Mouse (Mus musculus): ENCODE measurements around the gene Efna3. TPM values are rescaled to one million over a fixed set of nuclear protein-coding genes. Genes with fewer than 3 reads are reported as not detected.

Gene Efna3
- polyA plus RNA-seq, 1 experiment from 2014 or later = 30.1 TPM

- H3K36me3 ChIP-seq (ENCODE audit: control insufficient read depth, insufficient read depth, low read length) = peaks cover 15% of the 10 kb centered on the region; the same call in 1 of the 2 replicates
- peak overlapping the region; percentile 4 for H3K9ac ChIP-seq (ENCODE audit: low read length)
- peaks cover 5% of the 10 kb centered on the region; the same call in 1 of the 2 replicates for H3K4me1 ChIP-seq (ENCODE audit: control insufficient read depth, insufficient read depth, low read length)
- H3K27me3 ChIP-seq (replicated peaks; ENCODE audit: control insufficient read depth, insufficient read depth, low read length) = no peaks in the 10 kb centered on the region
- no peak overlapping the region for H3K27ac ChIP-seq (ENCODE audit: low read depth, low read length)
- 58% methylated on average over 4 of the region's 4 CpGs for WGBS
- no peaks in the 10 kb centered on the region for H3K9me3 ChIP-seq (replicated peaks; ENCODE audit: control insufficient read depth, low read length)
- no peak overlapping the region for H3K4me2 ChIP-seq (ENCODE audit: low read length)
- no peak for DNase-seq (ENCODE audit: low spot score)
- no peak overlapping the region for H3K4me3 ChIP-seq (ENCODE audit: low read depth, low read length)
- no peak for ATAC-seq
Measured at GRCm38 (mm10) chr3:89341794-89342193, 19.0 kb upstream of the Efna3 start.

GRCm38 (mm10) chr3:89340465-89340864 lies 17.7 kb upstream of the Efna3 start:
- H3K9me3 ChIP-seq (replicated peaks; ENCODE audit: control insufficient read depth, low read length) = no peaks in the 10 kb centered on the region
- peak overlapping the region; percentile 50; the same call in 1 of the 2 replicates for H3K9ac ChIP-seq (ENCODE audit: low read length)
- peak; percentile 88 for DNase-seq (ENCODE audit: low spot score)
- peaks cover 17% of the 10 kb centered on the region for H3K4me1 ChIP-seq (ENCODE audit: control insufficient read depth, insufficient read depth, low read length)
- H3K4me2 ChIP-seq (ENCODE audit: low read length) = peak overlapping the region; percentile 62
- ATAC-seq = peak; percentile 18; the same call in 1 of the 2 replicates
- no peak overlapping the region for H3K27ac ChIP-seq (ENCODE audit: low read depth, low read length)
- 3% methylated on average over 11 of the region's 11 CpGs for WGBS
- H3K4me3 ChIP-seq (ENCODE audit: low read depth, low read length) = peak overlapping the region; percentile 20
- no peaks in the 10 kb centered on the region for H3K27me3 ChIP-seq (replicated peaks; ENCODE audit: control insufficient read depth, insufficient read depth, low read length)
- H3K36me3 ChIP-seq (ENCODE audit: control insufficient read depth, insufficient read depth, low read length) = peaks cover 15% of the 10 kb centered on the region; the same call in 1 of the 2 replicates

- no peak for ATAC-seq
- Histone ChIP-seq H3K27me3 (replicated peaks; ENCODE audit: control insufficient read depth, insufficient read depth, low read length) (no peaks in the 10 kb centered on the region), H3K4me3 (ENCODE audit: low read depth, low read length) (no peak overlapping the region), H3K9ac (ENCODE audit: low read length) (no peak overlapping the region), H3K36me3 (ENCODE audit: control insufficient read depth, insufficient read depth, low read length) (peaks cover 17% of the 10 kb centered on the region; the same call in 1 of the 2 replicates), H3K4me2 (ENCODE audit: low read length) (0 out of 2 replicates have a peak overlapping the region, but pooled peaks have one; percentile 1), H3K27ac (ENCODE audit: low read depth, low read length) (no peak overlapping the region), H3K9me3 (replicated peaks; ENCODE audit: control insufficient read depth, low read length) (no peaks in the 10 kb centered on the region), H3K4me1 (ENCODE audit: control insufficient read depth, insufficient read depth, low read length) (peaks cover 17% of the 10 kb centered on the region)
- 28% methylated on average over 8 of the region's 8 CpGs for WGBS
- peak; percentile 71 for DNase-seq (ENCODE audit: low spot score)
Measured at GRCm38 (mm10) chr3:89339416-89339815, 16.7 kb upstream of the Efna3 start.

- ATAC-seq (peak; percentile 78), DNase-seq (ENCODE audit: low spot score) (peak; percentile 88)
- H3K4me2 ChIP-seq (ENCODE audit: low read length) = peak within 1 kb of the TSS; percentile 71
- H3K27ac ChIP-seq (ENCODE audit: low read depth, low read length) = peak within 1 kb of the TSS; percentile 77
- H3K9ac ChIP-seq (ENCODE audit: low read length) = peak within 1 kb of the TSS; percentile 86
- peak within 1 kb of the TSS; percentile 77 for H3K4me3 ChIP-seq (ENCODE audit: low read depth, low read length)
- no peaks in the 10 kb centered on the region for H3K27me3 ChIP-seq (replicated peaks; ENCODE audit: control insufficient read depth, insufficient read depth, low read length)
- peaks cover 19% of the 10 kb centered on the region for H3K4me1 ChIP-seq (ENCODE audit: control insufficient read depth, insufficient read depth, low read length)
- H3K36me3 ChIP-seq (ENCODE audit: control insufficient read depth, insufficient read depth, low read length) = peaks cover 22% of the 10 kb centered on the region
- no peaks in the 10 kb centered on the region for H3K9me3 ChIP-seq (replicated peaks; ENCODE audit: control insufficient read depth, low read length)
- under 1% methylated on average over 44 of the region's 44 CpGs for WGBS
Measured at GRCm38 (mm10) chr3:89337721-89338578, 15.2 kb upstream of the Efna3 start, which contains the start of gene Efna4. Gene Efna4 (minus strand): TSS chr3:89338028.

- no peak for DNase-seq (ENCODE audit: low spot score)
- no peaks in the 10 kb centered on the region for H3K9me3 ChIP-seq (replicated peaks; ENCODE audit: control insufficient read depth, low read length)
- H3K4me2 ChIP-seq (ENCODE audit: low read length) = peak overlapping the region; percentile 71
- peak overlapping the region; percentile 77 for H3K4me3 ChIP-seq (ENCODE audit: low read depth, low read length)
- H3K27me3 ChIP-seq (replicated peaks; ENCODE audit: control insufficient read depth, insufficient read depth, low read length) = no peaks in the 10 kb centered on the region
- H3K4me1 ChIP-seq (ENCODE audit: control insufficient read depth, insufficient read depth, low read length) = peaks cover 26% of the 10 kb centered on the region
- H3K27ac ChIP-seq (ENCODE audit: low read depth, low read length) = peak overlapping the region; percentile 77
- H3K9ac ChIP-seq (ENCODE audit: low read length) = peak overlapping the region; percentile 86
- H3K36me3 ChIP-seq (ENCODE audit: control insufficient read depth, insufficient read depth, low read length) = peaks cover 22% of the 10 kb centered on the region
- ATAC-seq = peak; percentile 53
- under 1% methylated on average over 21 of the region's 21 CpGs for WGBS
Measured at GRCm38 (mm10) chr3:89337062-89337720, 14.4 kb upstream of the Efna3 start.

- ATAC-seq = no peak
- Histone ChIP-seq H3K9ac (ENCODE audit: low read length) (peak overlapping the region; percentile 86), H3K36me3 (ENCODE audit: control insufficient read depth, insufficient read depth, low read length) (peaks cover 21% of the 10 kb centered on the region), H3K9me3 (replicated peaks; ENCODE audit: control insufficient read depth, low read length) (no peaks in the 10 kb centered on the region), H3K27ac (ENCODE audit: low read depth, low read length) (peak overlapping the region; percentile 77; the same call in 1 of the 2 replicates), H3K4me1 (ENCODE audit: control insufficient read depth, insufficient read depth, low read length) (peaks cover 32% of the 10 kb centered on the region), H3K4me2 (ENCODE audit: low read length) (peak overlapping the region; percentile 71), H3K27me3 (replicated peaks; ENCODE audit: control insufficient read depth, insufficient read depth, low read length) (no peaks in the 10 kb centered on the region), H3K4me3 (ENCODE audit: low read depth, low read length) (peak overlapping the region; percentile 77)
- DNase-seq (ENCODE audit: low spot score) = no peak
- WGBS = 11% methylated on average over 6 of the region's 6 CpGs
Measured at GRCm38 (mm10) chr3:89336529-89336928, 13.8 kb upstream of the Efna3 start.

- Histone ChIP-seq H3K36me3 (ENCODE audit: control insufficient read depth, insufficient read depth, low read length) (peaks cover 19% of the 10 kb centered on the region), H3K27me3 (replicated peaks; ENCODE audit: control insufficient read depth, insufficient read depth, low read length) (no peaks in the 10 kb centered on the region), H3K4me3 (ENCODE audit: low read depth, low read length) (no peak overlapping the region), H3K4me2 (ENCODE audit: low read length) (no peak overlapping the region), H3K9me3 (replicated peaks; ENCODE audit: control insufficient read depth, low read length) (no peaks in the 10 kb centered on the region), H3K4me1 (ENCODE audit: control insufficient read depth, insufficient read depth, low read length) (peaks cover 43% of the 10 kb centered on the region), H3K9ac (ENCODE audit: low read length) (peak overlapping the region; percentile 37), H3K27ac (ENCODE audit: low read depth, low read length) (peak overlapping the region; percentile 72)
- WGBS = 53% methylated on average over 11 of the region's 11 CpGs
- ATAC-seq = no peak
- peak; percentile 33 for DNase-seq (ENCODE audit: low spot score)
Measured at GRCm38 (mm10) chr3:89333053-89333452, 10.3 kb upstream of the Efna3 start.

GRCm38 (mm10) chr3:89332476-89332875 lies 9.7 kb upstream of the Efna3 start:
- Histone ChIP-seq H3K36me3 (ENCODE audit: control insufficient read depth, insufficient read depth, low read length) (peaks cover 19% of the 10 kb centered on the region), H3K9me3 (replicated peaks; ENCODE audit: control insufficient read depth, low read length) (no peaks in the 10 kb centered on the region), H3K27me3 (replicated peaks; ENCODE audit: control insufficient read depth, insufficient read depth, low read length) (no peaks in the 10 kb centered on the region), H3K4me2 (ENCODE audit: low read length) (no peak overlapping the region), H3K4me3 (ENCODE audit: low read depth, low read length) (no peak overlapping the region), H3K4me1 (ENCODE audit: control insufficient read depth, insufficient read depth, low read length) (peaks cover 43% of the 10 kb centered on the region), H3K9ac (ENCODE audit: low read length) (peak overlapping the region; percentile 37; the same call in 1 of the 2 replicates), H3K27ac (ENCODE audit: low read depth, low read length) (peak overlapping the region; percentile 72)
- ATAC-seq (peak; percentile 28), DNase-seq (ENCODE audit: low spot score) (peak; percentile 39)
- 14% methylated on average over 12 of the region's 12 CpGs for WGBS
